Mouse (Mus musculus) heart, embryonic 11.5 days (tissue): Measurements from ENCODE around the gene Slc24a3. TPM values are rescaled to one million over a fixed set of nuclear protein-coding genes. Genes with fewer than 3 reads are reported as not detected.

Source experiments
- ATAC-seq: fragments of 200-750 bp; cut with Nextera tagmentation; replicated peaks from 2 replicates; pipeline ENCODE4 v1.8.0; 2017; ENCODE audit warnings: moderate library complexity; ENCODE audit not compliant: insufficient number of reproducible peaks, low FRiP score, low TSS enrichment
- H3K27ac ChIP-seq: fragments of 300-500 bp; sonication (generic); 2 replicates; pipeline ENCODE4 v1.5.1; 2014; ENCODE audit warnings: mild to moderate bottlenecking, low read depth, low read length
- H3K27me3 ChIP-seq: fragments of 300-500 bp; sonication (generic); 2 replicates; pipeline ENCODE4 v1.6.1; 2014; ENCODE audit warnings: mild to moderate bottlenecking, low read length, mixed read lengths; ENCODE audit not compliant: control insufficient read depth, insufficient read depth
- H3K36me3 ChIP-seq: fragments of 300-500 bp; sonication (generic); 2 replicates; pipeline ENCODE4 v1.6.1; 2014; ENCODE audit warnings: mild to moderate bottlenecking, low read length, moderate library complexity, mixed read lengths; ENCODE audit not compliant: control insufficient read depth, insufficient read depth
- H3K4me1 ChIP-seq: fragments of 300-500 bp; sonication (generic); 2 replicates; pipeline ENCODE4 v1.6.1; 2014; ENCODE audit warnings: low read length; ENCODE audit not compliant: control insufficient read depth, insufficient read depth
- H3K4me2 ChIP-seq: fragments of 300-500 bp; sonication (generic); 2 replicates; pipeline ENCODE4 v1.6.1; 2014; ENCODE audit warnings: mild to moderate bottlenecking, moderate library complexity
- H3K4me3 ChIP-seq: fragments of 300-500 bp; sonication (generic); 2 replicates; pipeline ENCODE4 v1.5.1; 2014; ENCODE audit warnings: low read depth, low read length
- H3K9ac ChIP-seq: fragments of 300-500 bp; sonication (generic); 2 replicates; pipeline ENCODE4 v1.6.1; 2014; ENCODE audit warnings: mild to moderate bottlenecking, low read depth, low read length, moderate library complexity
- H3K9me3 ChIP-seq: fragments of 300-500 bp; sonication (generic); replicated peaks from 2 replicates; pipeline ENCODE4 v1.6.1; 2016; ENCODE audit warnings: low read length; ENCODE audit not compliant: control insufficient read depth
- WGBS: fragments of 180-500 bp; shearing (Covaris S2); extraction: QIAGEN DNeasy Blood & Tissue Kit; methylation state at CpG from one replicate; pipeline ENCODE4 v1.1.7; 2014; ENCODE audit not compliant: insufficient replicate concordance; 5-methylcytosine and 5-hydroxymethylcytosine counted together
- polyA plus RNA-seq: library from polyadenylated mRNA; unstranded; fragments of >200 nt; fragmentation: Nextera tagmentation; extraction: Ambion mirVana; gene quantifications from 2 replicates; pipeline ENCODE4 v1.2.1, GENCODE M21; 2014

Slc24a3 gene
- polyA plus RNA-seq, 1 experiment from 2014 or later = 1.7 TPM

DNA sequence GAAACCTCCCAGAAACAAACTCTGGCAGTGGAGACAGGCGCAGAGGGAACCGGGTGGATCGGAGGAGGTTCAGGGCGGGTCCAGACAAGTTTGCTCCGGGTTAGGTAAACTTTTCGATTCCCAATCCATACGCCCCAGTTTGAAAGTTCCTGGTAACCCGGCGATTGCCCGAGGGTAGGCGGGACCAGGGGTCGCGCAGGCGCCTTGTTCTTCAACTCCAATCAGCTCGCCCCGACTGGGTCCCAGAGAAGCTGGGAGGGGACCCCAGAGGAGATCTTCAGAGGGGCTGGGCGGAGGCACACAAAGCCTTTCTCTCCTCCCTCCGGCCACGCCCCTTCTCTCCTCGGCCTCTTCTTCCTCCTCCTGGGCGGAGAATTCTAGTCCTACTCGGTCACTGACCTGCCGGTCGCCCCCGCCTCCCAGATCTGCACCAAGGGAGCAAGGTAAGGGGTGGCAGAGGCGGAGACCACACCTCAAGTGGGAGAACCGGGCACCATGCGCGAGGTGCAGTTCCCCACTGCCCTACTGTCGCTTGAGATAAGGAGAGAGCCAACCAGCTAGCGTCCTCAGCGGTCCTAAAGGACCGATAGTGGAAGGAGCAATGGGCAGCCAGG lies 507.7 kb downstream of the Slc24a3 start, which contains the start of gene Rin2:
TSS of gene Rin2 (plus strand) at position 74 of the 614 bp plus-strand sequence.
- Histone ChIP-seq H3K4me1 (peaks cover 7% of the 10 kb centered on the region), H3K9ac (peak within 1 kb of the TSS; percentile 80), H3K9me3 (no peaks in the 10 kb centered on the region), H3K4me2 (peak within 1 kb of the TSS; percentile 87), H3K27ac (peak within 1 kb of the TSS; percentile 41; the same call in 1 of the 2 replicates), H3K4me3 (peak within 1 kb of the TSS; percentile 68), H3K27me3 (no peaks in the 10 kb centered on the region), H3K36me3 (no peaks in the 10 kb centered on the region)
- WGBS = 0% methylated on average over 32 of the region's 33 CpGs
- ATAC-seq = peak; percentile 67

GRCm38 (mm10) chr2:145675756-145676543 lies 508.4 kb downstream of the Slc24a3 start:
- Histone ChIP-seq H3K4me2 (peak overlapping the region; percentile 87), H3K36me3 (no peaks in the 10 kb centered on the region), H3K4me3 (peak overlapping the region; percentile 68), H3K27ac (peak overlapping the region; percentile 41; the same call in 1 of the 2 replicates), H3K9me3 (no peaks in the 10 kb centered on the region), H3K27me3 (no peaks in the 10 kb centered on the region), H3K9ac (peak overlapping the region; percentile 80), H3K4me1 (peaks cover 7% of the 10 kb centered on the region)
- peak; percentile 26 for ATAC-seq
- 6% methylated on average over 27 of the region's 27 CpGs for WGBS

DNA sequence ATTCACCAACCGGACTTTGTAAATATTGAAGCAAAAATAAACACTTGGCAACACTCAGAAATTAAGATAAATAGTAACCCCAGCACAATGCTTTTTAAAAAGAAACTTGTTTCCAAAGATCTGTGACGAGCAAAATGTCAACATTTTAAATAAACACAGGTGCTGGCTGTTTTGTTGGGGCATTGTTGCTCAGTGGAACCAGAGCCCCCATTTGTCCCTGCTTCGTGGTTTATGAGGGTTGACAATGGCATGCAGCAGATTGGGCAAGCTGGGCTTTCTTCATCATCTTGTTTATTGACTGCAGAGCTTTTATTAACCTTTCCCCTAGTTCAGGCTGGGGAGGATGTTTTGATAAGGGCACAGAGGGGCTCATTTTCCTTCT lies 509.0 kb downstream of the Slc24a3 start:
- Histone ChIP-seq H3K27ac (no peak overlapping the region), H3K4me1 (peaks cover 7% of the 10 kb centered on the region), H3K9ac (no peak overlapping the region), H3K36me3 (no peaks in the 10 kb centered on the region), H3K4me3 (peak overlapping the region; percentile 68; the same call in 1 of the 2 replicates), H3K9me3 (no peaks in the 10 kb centered on the region), H3K27me3 (no peaks in the 10 kb centered on the region), H3K4me2 (peak overlapping the region; percentile 87; the same call in 1 of the 2 replicates)
- WGBS = 64% methylated on average over 3 of the region's 3 CpGs
- no peak for ATAC-seq

DNA sequence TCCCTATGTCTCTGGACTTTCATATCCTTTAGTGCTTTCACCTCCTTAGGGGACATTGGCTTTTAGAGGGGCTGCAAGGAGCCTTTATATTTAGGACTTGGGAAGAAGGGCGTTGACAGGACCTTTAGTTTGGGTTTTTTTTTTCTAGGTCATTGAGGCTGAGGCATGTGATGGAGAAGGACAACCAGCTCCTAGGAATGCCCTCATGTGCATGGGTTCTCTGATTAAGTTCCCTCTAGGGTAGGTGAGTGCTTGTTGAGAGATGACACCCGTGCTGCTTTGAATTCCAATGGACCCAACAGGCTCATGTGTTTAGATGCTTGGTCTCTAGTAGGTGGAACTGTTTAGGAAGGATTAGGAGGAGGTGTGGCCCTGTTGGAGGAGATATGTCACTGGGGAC lies 509.4 kb downstream of the Slc24a3 start:
- 73% methylated on average over 2 of the region's 2 CpGs for WGBS
- no peaks in the 10 kb centered on the region for H3K27me3 ChIP-seq
- H3K9ac ChIP-seq = no peak overlapping the region
- no peak overlapping the region for H3K4me2 ChIP-seq
- H3K9me3 ChIP-seq = no peaks in the 10 kb centered on the region
- H3K36me3 ChIP-seq = no peaks in the 10 kb centered on the region
- H3K4me3 ChIP-seq = no peak overlapping the region
- peaks cover 7% of the 10 kb centered on the region for H3K4me1 ChIP-seq
- H3K27ac ChIP-seq = no peak overlapping the region
- ATAC-seq = no peak

- Histone ChIP-seq H3K27me3 (no peaks in the 10 kb centered on the region), H3K9ac (no peak overlapping the region), H3K27ac (no peak overlapping the region), H3K4me3 (no peak overlapping the region), H3K4me1 (peaks cover 10% of the 10 kb centered on the region), H3K4me2 (no peak overlapping the region), H3K9me3 (no peaks in the 10 kb centered on the region), H3K36me3 (no peaks in the 10 kb centered on the region)
- 78% methylated on average over 2 of the region's 2 CpGs for WGBS
- ATAC-seq = no peak
Observed at GRCm38 (mm10) chr2:145680141-145680540, 512.6 kb downstream of the Slc24a3 start.

GRCm38 (mm10) chr2:145680762-145681161 lies 513.2 kb downstream of the Slc24a3 start:
- Histone ChIP-seq H3K9me3 (no peaks in the 10 kb centered on the region), H3K36me3 (no peaks in the 10 kb centered on the region), H3K4me1 (peaks cover 10% of the 10 kb centered on the region), H3K4me2 (no peak overlapping the region), H3K27ac (no peak overlapping the region), H3K27me3 (no peaks in the 10 kb centered on the region), H3K4me3 (no peak overlapping the region), H3K9ac (no peak overlapping the region)
- WGBS = 71% methylated on average over 9 of the region's 9 CpGs
- no peak for ATAC-seq

- WGBS = 74% methylated on average over 4 of the region's 4 CpGs
- ATAC-seq = no peak
- no peak overlapping the region for H3K27ac ChIP-seq
Observed at GRCm38 (mm10) chr2:145681626-145682025, 514.1 kb downstream of the Slc24a3 start.

GRCm38 (mm10) chr2:145682924-145683323 lies 515.4 kb downstream of the Slc24a3 start:
- Histone ChIP-seq H3K9ac (no peak overlapping the region), H3K9me3 (no peaks in the 10 kb centered on the region), H3K27ac (peak overlapping the region; percentile 3; the same call in 1 of the 2 replicates), H3K4me2 (no peak overlapping the region), H3K4me1 (peaks cover 7% of the 10 kb centered on the region; the same call in 1 of the 2 replicates), H3K27me3 (no peaks in the 10 kb centered on the region), H3K4me3 (no peak overlapping the region), H3K36me3 (no peaks in the 10 kb centered on the region)
- ATAC-seq = 0 out of 2 replicates have a peak, but pooled peaks have one; percentile 9
- WGBS = 24% methylated on average over 3 of the region's 3 CpGs

More at GRCm38 (mm10) chr2:145681626-145682025, 514.1 kb downstream of the Slc24a3 start:
- Histone ChIP-seq H3K27me3 (no peaks in the 10 kb centered on the region), H3K4me2 (no peak overlapping the region), H3K4me1 (peaks cover 7% of the 10 kb centered on the region; the same call in 1 of the 2 replicates), H3K4me3 (no peak overlapping the region), H3K36me3 (no peaks in the 10 kb centered on the region), H3K9ac (no peak overlapping the region), H3K9me3 (no peaks in the 10 kb centered on the region)
